Mouse (Mus musculus) v-Abl transformed pro-B cells (cell line): ENCODE results near the gene Rdx.

Experiments used
- in situ Hi-C, 2 experiments: fragments of 400-800 bp; cut with MboI; formaldehyde crosslinking; loops; one replicate each; pipeline ENCODE4 v1.15.1; 2025; ENCODE audit not compliant: unreplicated experiment in 2 of 2

Rdx gene

DNA sequence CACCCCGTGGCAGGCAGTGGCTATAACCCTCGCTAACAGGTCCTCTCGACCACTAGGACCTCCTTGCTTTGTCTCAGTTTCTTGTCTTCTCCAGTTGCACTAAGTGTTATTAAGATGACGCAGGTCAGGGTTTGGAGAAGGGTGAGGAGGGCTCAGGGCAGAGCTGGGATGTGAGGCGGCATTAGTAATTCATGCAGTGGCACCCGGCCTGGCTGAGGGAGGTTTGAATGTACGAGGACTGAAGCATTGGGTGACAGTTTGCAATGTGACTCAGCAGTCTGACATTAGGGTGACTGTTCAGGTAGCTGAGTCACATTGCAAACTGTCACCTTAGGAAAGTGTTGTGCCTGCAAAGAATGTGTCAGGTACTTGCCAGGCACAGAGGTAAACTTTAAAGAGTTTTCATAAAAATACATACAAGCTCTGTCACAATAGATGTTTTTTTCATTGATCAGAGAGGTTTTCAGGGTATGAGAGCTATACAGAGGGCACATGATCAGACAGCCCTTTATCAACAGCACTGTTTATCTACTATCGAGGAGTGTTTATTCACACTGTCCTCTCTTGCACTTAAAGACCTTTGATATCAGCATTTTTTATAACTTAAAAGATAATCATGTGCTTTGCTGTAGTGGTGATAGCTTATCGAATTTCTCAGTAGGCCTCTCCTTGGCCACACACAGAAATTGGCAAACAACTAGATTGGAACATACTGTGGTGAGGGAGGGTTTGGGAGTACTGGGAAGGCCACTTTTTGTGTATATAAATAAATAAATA is 56.7 kb downstream of the Rdx start:
- in situ Hi-C loops, result no loop called here

DNA sequence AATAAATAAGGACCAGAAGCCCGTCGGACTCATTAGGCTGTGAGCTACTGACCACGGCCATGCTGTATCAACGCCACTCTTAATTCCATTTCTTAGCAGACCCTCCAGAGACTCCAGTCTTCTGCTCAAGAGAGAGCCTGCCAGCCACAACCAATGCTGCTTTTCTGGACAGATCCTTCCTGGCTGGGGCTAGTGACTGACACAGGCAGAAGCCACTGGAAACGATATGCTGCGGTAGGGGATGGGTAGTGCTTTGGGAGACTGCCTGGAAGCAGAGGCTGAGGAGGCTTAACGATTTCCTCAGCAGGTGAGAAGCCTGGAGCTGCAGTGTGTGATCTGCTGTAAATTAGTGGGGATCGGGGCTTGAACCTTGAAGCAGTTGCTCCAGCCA is 57.2 kb downstream of the Rdx start:
- in situ Hi-C loops, result no loop called here

DNA sequence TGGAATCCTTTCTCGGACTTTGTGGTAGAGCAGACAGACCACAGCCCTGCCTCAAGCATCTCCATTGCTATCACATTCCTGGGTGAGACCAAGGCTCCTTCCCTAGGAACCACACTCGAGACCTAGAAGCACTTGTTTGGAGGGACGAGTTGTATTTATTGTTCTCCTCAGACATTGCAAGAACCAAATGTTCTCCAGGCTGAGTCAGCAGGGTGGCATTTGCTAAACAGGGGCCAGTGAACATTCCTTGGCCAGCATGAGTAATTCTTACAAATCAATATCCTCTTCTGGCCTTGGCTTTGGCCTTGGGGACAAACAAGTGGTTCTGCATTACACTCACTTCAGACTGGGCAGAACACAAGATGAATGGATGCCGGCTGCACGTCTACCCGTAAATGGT is 58.5 kb downstream of the Rdx start:
- in situ Hi-C loops, result no loop called here

DNA sequence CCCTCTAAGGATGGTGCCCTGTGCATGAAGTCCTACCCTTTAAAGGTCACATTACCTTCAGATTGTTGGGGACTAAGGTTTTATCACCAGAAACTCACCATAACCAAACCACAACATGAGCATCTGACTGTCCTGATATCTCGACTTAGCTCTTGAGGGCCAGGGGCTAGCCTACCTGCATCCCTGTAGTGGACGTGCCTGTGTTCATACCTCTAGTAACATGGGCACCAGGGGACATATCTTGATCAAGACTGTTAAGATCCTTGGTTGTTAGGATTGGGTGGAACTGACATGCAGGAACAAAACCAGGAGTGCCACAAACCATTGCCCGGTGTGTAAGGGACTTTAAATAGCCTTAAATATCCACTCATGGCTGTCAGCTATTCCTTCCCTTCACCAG is 60.2 kb downstream of the Rdx start:
- in situ Hi-C loops, result no loop called here

DNA sequence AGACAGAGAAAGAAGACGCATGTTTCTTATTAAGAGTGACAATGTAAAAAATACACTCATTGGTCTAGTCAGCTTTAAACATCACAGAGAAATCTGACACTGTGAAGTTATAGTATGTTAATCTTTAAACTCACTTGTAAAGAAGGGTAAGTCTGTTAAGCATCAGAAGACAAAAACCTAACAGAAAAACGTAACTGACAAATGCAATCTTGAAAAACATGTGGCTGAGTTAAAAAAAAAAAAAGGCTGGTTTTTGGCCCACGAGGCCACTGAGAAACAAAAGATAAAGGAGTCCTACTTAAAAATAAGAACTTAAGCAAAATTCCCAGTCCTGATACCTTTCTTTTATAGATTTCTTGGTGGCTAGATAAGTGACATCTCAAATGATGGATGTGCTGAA is 63.8 kb downstream of the Rdx start:
- in situ Hi-C loops, result no loop called here

DNA sequence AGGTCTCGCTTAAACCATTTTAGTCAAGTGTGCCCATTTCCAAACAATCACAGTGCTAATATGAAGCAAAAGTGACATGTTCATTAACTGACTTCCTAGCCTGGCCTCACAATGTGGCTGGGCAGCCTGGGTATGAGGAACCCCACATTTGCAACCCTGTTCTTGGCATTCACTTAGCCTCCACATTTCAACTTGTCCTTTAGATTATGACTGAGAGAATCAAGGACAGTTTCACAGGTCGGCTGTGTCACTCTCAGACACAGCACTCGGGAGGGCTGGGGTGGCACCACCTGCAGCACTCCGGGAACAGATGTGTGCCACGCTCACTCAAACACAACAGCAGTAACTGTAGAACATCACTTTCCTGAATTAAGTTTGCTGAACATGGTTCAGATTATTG is 66.1 kb downstream of the Rdx start:
- in situ Hi-C loops, result no loop called here

DNA sequence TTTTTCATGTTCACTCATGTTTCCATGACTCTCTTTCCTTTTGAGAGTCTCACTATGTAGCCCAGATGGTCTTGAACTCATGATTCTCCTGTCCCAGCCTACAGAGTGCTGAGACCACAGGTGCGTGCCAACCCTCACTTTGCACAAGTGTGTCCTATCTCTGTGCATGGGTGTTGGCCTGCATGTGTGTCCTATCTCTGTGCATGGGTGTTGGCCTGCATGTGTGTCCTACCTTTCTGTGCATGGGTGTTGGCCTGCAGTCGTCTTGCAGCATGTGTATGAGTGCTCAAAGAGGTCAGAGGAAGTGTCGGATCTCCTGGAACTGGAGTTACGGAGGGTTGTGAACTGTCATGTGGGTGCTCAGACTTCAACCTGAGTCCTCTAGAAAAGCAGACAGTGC is 72.2 kb downstream of the Rdx start:
- in situ Hi-C loops, result no loop called here

DNA sequence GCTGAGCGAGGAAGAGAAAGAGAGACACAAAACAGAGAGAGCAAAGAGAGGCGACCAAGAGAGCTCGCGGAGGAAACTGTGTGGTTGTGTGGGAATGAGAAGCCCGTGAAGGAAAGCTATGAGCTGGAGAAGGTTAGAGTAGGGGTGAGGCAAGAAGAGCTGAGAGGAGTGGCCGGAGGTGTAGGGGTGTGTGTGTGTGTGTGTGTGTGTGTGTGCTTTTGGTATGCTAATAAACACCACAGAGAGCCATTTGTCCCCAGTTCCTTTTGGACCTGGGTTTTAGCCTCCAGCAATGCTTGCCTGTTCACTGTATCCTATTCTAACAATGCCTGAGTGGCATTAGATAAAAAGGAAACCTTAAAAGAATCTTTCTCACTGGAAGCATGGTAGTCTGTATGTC is 78.3 kb downstream of the Rdx start:
- in situ Hi-C loops, result no loop called here

DNA sequence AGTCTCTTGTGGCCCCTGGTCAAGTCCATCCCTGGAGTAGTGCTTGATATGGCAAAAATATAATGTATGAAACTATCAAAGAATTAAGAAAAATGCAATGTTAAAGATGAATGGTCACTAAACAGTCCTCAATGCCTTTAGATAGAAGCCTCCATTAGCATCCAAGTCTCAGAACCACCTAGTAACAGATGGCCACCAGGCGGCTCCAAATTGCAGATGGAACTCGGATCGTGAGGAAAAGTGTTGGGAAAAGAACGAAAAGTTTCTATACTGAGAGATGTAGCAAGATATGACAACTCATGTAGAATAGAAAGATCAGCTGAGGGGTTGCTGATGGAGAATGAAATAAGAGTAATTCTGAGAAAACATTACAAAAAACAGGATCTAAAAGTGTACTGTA is 83.4 kb downstream of the Rdx start:
- in situ Hi-C loops, result no loop called here

DNA sequence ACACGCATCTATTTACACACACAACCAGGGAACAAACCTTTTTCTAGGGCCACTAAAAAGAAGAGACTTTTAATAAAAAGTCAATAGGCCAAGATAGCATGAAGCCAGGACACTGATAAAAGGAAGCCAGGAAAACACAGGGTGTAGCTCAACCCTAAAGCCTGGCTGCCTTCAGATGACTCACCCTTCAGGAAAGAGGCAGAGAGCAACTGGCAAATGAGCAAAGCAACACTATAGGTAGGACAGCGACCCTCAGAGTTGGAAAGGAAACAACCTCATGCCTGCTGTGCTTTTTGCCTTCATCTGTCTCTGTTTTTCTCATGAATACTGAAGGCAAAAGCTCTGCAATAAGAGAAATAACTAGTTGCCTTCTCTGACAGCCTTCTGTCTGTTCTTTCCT is 85.8 kb downstream of the Rdx start:
- in situ Hi-C loops, result no loop called here
